Mouse (Mus musculus) gastrocnemius, postnatal 25 days (tissue): ENCODE measurements around the gene Plekhg5. TPM values are rescaled to one million over a fixed set of nuclear protein-coding genes. Genes with fewer than 3 reads are reported as not detected.
A peak's percentile ranks its signal among the peaks of the same experiment; 100 is the strongest.

Experiments
- DNase-seq: peaks from one replicate; pipeline ENCODE4 v3.0.0; 2022
- total RNA-seq, 2 experiments: library from RNA; stranded (reverse); gene quantifications; 1 replicate in 1 of 2; 2 replicates in 1 of 2; pipeline ENCODE4 v1.2.3; 2021

Gene Plekhg5
- total RNA-seq, 2 experiments from 2014 or later: 5.0 to 6.5 TPM

DNA sequence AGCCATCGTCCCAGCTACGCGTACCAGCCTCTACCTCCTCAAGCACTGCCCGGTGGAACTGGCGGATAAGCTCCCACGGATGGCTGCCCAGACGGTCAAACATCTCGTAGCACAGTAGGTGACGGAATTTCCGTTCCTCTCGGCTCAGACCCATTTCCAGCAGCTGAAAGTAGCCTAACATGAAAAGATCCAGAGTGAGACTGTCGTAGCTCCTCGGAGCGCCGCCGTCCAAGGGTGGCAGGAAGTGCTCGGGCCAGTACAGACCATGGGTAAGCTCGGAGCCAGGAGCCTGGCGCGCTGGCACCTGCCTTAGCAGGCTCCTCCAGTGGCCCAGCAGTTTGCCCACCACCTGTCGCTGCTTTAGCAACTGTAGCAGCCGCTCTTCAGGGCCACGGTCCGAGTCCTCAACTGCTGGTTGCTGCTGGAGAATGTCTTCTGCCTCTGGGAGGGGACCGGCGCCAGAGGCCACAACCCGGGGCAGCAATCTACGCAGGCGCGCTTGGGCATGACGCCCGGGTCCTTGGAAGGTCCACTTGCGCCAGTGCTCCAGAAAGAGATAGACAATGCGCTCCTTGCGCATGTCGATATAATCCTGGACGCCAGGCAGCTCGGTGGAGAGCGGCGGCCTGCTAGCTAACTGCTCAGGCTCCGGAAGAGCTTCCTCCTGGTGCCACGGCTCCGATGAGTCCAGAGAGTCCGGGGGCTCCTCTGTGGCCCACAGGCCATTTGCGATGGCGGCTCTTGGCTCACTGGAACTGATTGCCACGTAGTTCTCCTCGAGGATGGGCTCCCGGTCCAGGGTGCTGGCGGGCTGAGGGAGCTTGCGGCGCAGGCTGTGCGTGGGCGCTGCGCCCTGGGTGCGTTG lies 53.1 kb downstream of the Plekhg5 start:
- DNase-seq: peak; percentile 69

DNA sequence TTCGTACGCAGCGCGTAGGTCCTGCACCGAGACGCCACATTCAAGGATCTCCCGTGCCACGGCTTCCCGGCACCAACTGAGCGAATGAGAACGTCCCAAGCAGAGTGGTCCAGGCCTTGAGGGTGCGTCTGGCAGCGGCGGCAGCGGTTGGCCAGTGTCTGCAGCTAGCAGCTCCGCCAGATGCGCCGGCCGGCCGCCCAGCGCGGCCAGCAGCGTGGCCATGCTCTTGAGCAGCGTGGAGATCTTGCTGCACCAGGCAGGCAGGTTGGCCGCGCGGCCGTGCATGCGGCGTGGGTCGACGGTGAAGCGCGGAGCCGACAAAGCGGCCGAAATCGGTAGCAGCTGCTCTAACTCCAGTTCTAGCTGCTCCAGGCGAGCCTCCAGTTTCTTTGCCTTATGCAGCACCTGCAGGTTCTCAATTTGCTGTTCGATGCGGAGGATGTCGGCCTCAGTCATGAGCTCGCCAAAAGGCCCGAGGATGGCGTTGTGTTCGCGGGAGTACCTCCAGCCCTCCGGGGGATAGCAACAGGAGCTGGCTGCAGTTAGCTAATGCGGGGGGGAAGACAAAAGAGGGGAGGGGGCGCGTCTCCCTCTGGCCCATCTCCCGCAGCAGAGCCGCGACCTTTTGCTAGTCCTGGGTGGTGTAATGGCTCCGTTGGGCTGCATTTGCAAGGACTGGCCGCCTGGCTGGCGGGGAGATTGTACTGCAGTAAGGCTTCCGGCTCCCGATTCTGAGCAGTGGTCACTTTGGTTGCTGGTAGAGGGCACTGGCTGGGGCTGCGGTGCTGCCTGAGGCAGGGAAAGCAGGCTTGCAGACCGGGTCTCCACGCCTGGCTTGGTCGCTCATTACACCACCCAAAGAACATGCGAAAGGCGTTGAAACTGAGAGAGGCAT lies 54.0 kb downstream of the Plekhg5 start:
- no peak for DNase-seq

DNA sequence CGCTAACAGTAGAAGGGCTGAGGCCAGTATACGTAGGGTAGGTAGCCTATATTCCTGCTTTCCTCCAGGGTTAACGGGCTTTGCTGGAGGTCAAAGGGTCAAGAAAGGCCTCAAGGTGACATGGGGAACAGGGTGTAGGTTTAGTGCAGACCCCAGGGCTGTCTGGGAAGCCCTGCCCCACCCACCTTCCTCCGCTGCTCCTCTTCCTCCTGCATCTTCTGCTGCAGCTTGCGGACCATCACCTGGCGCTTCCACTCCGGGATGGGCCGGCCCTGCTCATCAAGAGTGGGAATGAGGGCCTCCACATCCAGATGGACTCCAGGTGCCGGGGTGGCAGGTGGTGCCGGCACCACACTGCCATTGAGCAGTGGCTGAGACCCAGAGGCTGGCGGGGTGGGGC lies 55.6 kb downstream of the Plekhg5 start:
- DNase-seq: no peak

DNA sequence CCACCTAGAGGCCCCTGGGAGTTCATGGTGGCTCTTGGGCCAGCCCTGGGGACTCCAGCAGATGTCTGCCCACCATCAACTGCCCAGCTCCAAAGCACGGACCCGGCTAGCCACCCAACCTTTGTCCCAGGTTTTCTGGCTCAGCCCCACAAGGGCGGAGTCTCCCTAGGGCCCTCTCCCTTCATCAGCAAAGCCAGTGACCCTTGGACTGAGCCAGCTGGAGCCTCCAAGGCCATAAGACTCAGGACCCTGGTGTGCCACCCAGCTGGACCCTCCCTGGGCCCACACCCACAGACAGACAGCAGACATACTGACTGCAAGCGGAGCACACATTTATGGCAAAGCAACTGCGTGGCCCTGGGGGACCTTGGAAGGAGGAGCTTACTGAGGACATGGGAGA lies 56.5 kb downstream of the Plekhg5 start:
- no peak for DNase-seq

DNA sequence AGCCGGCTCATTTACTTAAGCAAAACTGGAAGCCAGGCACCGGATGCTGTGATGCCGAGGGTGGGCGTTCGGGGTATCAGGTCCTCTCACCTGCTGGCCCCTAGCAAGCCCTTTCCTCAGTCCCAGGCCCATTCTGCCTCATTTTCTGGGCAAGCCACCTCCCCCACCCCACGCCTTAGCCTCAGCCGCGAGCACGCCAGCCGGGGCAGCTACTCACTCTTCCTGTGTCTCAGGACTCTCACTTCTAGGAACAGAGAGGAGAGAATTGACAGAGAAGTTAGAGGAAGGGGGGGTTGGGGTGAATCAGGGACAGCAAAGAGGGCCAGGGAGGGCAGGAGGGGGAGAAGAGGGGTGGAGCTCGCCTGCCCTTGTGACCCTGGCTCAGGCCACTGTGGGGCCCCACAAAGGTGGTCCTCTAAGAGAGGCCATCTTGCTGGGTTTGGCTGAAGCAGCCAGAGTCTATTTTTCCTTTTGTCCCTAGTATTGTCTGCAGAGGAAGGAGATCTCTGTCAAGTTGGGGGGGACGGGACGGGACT lies 57.2 kb downstream of the Plekhg5 start:
- no peak for DNase-seq

DNA sequence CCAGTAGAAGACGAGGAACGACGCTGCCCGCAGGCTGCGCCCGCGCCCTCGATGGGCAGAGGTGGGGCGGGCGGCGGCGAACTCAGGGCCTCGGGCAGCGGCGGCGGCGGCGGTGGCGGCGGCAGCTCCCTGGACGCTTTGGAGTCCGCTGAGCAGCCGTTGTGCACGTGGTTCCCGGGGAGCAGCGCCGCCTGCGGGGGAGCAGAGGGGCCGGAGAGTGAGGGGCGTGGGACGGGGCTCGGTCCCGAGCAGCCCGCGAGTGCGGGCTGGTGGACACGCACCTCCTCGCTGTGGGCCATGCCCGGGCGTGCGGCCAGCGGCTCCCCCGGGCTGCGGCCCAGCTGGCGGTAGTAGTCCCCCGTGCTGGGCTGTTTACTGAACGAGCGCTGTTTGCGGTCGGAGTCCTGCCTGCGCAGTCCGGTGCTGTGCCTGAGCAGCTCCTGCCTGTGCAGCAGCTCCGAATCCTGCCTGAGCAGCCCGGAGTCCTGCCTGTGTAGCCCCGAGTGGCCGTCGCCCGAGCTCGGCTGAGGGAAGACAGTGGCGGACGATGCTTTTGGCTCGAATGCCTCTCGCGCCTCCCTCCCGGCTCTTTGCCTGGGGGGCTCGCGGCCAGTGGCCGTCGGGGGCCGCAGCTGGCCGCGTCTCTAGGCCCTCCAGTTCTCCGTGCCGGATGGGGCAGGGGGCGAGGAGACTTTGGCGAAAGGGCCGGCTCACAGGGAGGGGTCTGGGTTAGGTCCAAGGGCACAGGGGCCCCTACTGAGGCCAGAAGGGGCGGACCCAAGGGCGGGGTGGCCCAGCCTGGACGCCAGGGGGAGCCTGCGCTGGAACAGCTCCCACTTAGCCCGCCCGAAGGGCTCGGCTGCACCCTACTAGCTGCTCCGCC lies 58.7 kb downstream of the Plekhg5 start:
- DNase-seq: peak; percentile 63

DNA sequence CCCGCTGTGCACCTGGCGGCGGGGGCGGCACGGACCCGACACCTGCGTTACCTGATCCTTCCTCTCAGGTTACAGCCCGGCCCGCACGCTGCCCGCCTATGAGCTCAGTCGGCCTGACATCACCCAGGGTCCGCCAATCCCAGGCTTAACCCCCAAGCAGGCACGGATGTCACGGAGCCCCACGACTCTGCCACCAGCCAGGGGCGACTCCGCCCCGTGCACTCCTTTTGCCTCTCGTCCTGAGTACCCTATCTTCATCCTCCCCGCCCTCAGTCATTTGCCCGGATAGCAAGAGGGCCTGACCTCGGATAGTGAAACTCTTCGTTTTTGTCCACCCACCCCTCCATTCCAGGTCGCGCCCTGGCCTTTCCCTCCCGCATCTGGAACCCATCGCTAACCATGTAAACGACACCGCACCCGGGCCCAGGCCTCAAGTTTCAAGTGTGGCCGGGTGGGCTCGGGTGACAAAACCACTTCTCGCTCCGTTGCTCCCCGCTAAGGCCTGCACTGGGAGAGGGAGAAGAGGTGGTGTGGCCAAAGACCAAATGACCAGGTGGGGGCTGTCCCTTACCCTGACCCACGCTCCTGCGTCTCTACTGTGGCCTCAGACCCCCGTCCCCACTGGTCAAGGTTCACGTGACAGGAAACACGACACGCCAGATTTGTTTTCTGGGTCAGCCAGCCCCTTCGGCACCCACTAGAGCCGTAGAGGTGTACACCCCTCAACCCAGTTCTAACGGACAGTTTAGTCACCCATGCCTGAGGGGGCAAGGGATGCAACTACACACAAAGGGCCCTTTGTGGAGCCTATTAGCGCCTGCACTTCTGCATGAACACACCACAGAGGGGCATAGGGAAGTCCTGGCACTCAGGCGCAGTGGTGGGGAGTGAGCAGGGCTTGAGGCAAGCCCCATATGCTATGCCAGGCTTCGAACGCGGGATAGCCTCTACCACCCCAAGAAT lies 59.8 kb downstream of the Plekhg5 start:
- no peak for DNase-seq

DNA sequence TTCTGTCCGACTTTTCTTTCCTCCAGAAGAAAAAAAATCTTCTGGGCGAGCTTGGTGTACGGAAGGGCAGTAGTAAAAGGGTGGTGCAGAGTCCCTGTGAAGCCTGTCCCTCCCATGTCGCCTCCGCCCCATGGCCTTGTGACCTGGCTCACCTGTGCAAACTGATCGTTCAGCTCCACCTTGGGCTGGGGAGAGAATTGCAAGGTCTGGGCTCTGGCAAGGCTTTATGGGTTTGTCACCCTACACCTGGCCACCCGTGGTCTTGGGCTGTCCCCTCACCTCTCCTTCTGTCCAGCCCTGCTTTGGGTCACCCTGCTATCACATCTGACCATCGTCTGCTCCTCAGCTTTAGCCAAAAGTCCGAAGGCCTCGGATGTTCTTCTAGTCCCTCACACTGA lies 60.5 kb downstream of the Plekhg5 start:
- no peak for DNase-seq

DNA sequence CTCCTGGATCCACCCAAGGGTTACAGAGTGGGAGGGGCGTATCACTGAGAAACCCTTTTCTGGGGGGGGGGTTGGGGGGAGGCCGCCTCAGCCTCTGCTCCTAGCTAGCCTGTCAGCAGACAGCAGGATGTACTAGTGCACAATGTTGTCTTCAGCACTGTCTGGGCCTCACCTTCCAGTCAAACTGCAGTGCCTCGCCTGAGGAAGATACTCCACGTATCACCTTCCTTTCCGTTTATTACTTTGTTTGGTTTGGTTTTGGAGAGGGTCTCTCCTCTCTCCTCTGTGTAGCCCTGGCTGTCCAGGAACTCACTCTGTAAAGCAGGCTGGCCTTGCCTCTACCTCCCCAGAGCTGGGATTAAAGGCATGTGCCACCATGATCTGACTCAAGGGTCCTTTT lies 60.9 kb downstream of the Plekhg5 start:
- DNase-seq: no peak

DNA sequence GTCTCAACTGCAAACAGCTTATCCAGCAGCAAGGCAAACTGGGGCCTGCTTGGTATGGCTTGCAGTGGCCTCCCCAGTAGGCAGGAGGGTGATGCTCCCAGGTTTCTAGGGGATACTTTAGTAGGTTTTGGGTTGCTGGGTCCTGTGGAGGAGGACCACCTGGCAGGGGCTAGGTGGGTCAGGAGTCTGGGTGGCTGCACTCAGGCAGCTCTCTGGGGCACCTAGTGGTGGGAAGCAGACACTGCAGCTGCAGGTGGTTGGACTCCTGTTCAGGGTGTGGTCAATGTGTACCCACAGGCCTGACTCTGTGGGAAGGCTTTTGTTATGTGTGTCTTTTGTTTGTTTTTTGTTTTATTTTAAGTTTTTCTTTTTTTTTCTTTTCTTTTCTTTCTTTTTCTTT lies 62.2 kb downstream of the Plekhg5 start:
- no peak for DNase-seq

DNA sequence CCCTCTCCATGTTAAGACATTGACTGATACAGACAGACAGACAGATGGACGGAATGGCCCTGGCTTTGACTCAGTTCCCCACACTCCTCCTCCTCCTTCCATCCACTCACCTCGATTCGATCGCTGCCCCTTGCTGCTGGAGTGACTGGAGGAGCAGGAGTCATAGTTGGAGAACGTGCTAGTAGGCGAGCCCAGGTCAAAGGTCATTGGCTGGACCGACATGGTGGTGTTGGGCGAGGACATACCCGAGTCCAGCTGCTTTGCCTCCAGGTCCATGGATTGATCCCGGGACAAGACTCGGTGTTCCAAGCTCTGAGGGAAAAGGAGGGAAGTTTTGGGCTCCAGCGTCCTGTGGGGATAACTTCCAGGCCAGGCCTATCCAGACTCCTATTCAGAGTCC lies 63.1 kb downstream of the Plekhg5 start:
- no peak for DNase-seq

DNA sequence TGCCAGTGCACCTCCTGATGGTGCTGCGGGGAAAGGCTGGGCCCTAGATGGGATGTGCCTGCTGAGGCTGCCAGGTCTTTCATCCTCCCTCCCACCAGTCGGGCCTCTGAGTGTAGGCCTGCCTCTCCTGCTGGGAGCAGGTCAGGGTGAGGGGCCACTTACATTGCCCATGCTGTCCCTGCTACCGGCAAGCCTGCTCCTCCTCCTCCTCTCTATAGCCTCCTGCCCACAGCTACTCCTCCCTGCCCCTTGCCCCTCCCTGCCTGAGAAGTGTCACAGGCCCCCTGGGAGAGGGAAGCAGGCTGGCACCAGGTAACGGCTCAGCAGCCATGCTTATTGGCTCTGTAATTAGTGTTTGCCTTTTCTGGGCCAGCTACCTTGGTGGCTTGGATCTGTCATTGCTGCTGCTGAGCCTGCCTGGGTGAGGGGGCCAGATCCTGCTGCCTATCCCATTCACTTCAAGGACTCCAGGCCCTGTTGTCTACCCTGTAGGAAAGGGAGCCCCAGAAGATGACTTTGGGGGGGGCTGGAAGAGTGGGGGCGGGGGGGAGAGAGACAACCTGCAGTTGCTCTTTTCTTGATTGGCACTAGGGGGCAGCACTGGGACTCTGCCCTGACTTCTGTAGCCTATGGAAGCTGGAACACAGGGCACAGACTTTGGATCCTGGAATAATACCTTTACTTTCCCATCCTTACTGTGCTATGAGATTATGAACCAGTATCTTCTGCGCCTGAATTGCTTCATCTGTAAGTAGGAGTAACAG lies 64.0 kb downstream of the Plekhg5 start:
- no peak for DNase-seq

DNA sequence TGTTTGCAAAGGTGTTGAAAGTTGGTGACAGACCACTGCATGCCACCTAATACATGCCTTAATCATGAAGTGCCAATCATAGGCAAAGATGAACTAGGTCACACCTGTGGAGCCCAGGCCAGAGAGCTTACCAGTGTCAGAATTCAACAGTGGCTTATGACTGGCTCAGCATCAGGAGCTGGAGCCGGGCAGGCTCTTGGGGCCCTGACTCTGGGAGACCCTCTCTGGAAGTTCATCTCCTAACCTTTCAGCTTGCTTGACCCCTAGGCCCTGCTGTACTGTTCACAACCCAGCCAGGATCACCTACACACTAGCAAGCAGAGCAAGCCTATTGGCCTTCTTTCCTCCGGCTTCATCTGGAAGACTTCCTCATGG lies 64.6 kb downstream of the Plekhg5 start:
- no peak for DNase-seq

DNA sequence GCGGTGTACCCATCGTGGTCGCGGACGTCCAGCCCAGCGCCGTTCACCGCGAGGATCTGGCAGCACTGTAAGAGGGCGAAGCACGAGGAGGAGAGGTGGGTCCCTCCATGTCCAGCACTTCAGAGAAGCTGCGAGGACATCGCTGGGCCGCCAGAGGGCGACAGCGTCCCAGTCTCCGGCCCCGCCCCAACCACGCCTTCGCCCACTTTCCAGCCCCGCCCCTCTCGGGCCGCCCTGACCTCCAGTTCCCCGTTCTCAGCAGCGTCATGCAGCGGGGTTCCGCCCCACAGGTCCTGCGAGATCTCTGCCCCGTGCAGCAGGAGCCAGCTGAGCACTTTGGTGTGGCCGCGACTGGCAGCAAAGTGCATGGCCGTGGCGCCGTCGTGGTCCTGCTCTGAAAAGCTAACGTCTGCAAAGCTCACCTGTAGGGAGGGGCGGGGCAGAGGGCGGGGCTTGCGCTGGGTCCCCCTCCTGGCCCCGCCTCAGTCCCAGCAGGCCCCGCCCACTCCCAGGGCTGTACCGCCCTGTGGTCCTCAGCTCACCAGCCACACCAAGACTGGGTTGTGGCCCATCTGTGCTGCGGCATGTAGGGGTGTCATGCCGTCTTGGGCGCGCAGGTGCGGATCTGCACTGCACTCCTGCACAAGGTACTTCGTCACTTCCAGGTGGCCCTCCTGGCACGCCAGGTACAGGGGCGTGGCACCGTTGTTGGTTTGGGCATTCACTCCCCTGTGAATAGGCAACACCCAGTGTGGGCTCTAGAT lies 66.4 kb downstream of the Plekhg5 start:
- DNase-seq: peak; percentile 85

DNA sequence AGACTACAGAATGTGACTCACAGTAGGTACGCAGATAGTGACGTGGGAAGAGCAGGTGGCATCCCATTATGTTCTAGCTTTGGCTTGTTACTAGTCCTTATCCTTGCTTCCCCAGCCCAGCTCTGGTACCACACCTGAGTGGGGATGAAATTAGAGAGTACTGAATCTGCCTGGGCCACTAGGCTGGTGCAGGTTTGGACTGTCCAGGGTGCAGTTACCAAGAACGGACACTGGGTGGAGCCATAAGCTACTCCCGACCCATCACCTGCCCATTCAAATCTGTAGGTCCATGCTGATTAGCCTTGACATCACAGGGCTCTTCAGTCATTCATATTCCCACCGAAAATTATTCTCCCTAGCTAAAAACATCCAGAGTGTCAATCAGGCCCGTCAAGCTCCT lies 68.1 kb downstream of the Plekhg5 start:
- DNase-seq: no peak

DNA sequence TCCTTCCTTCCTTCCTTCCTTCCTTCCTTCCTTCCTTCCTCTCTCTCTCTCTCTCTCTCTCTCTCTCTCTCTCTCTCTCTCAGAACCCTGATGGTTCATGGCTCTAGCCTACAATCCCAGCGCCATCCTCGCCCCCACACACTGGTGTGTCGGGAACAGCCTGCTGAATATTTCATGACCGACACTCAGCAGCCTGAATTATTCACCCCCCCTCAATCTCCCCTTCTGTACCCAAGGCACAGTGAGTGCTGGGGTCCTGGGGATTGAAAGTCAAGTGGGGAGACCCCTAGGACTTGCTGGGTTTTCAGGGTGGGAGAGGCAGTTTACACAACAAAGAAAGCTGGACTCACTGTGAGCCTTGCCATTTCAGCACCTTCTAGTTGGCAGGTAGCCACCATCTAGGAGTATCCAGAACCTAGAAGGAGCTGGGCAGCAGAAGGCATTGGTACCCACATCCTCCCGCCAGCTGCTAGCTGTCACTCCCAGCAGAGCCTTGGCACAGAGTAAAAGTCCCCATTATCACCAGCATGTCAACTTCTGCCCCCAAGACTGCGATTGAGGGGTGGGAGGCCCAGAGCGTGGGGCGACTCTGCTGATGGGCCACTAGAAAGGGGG lies 69.3 kb downstream of the Plekhg5 start:
- no peak for DNase-seq

DNA sequence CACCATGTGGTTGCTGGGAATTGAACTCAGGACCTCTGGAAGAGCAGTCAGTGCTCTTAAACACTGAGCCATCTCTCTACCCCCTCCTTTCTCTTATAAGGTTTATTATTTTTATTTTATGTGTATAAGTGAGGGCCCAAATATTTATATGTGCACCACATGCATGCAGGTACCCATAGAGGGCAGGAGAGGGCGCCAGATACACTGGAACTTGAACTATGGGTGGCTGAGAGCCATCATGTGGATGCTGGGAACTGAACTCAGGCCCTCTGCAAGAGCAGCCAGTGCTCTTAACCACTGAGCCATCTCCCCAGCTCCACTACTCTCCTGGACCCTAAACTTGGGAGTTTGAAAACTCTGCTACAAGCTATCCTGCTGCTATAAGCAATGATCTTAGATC lies 71.3 kb downstream of the Plekhg5 start:
- DNase-seq: no peak

DNA sequence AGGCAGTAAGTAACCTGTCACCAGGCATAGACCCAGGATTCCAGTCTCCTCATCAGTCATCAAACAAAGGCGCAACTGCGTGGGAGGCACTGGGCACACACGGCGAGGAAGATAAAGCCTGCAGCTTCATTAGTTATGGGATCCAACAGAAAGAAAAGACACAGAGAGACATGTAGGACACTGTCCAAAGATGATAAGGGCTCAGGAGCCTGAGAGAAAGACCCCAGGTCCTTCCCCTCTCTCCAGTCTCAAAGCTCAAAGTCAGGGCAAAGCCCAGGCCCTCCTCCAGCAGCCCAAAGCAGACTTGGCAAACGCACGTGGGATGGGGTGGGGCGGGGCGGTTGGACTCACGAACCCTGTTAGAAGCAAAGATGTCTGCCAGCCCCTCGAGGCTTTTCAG lies 73.2 kb downstream of the Plekhg5 start:
- no peak for DNase-seq
